Mouse (Mus musculus) right cerebral cortex, postnatal 10 days (tissue): ENCODE measurements around the gene Hsd17b11.
"Not testable (repeated sequence)": the region's sequence is repeated elsewhere in the genome, so short reads cannot be mapped to it uniquely, and the experiment has no call there.

Experiments used
- DNase-seq, 2 experiments: peaks; one replicate each; pipeline ENCODE4 v3.0.0; 2021; ENCODE audit warnings: low spot score in 2 of 2

The Hsd17b11 gene

DNA sequence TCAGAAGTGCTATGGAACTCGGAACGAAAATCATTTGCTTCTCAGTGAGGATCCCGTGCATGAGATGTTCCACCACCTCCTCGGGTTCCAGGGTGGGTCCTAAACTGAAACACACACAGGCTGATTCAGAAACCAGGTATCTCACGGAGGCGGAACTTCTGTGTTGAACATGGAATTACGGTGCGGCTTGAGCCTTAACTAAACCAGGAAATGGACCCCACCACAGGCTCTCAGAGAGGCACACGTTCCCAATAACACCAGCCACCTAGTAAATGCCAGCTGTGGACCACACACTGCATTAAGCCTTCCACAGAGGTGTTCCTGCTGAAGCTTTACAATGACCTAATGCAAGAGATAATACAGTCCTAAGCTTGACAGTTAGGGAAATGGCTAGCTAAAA, 28.9 kb downstream of the Hsd17b11 start:
- no peak for DNase-seq

DNA sequence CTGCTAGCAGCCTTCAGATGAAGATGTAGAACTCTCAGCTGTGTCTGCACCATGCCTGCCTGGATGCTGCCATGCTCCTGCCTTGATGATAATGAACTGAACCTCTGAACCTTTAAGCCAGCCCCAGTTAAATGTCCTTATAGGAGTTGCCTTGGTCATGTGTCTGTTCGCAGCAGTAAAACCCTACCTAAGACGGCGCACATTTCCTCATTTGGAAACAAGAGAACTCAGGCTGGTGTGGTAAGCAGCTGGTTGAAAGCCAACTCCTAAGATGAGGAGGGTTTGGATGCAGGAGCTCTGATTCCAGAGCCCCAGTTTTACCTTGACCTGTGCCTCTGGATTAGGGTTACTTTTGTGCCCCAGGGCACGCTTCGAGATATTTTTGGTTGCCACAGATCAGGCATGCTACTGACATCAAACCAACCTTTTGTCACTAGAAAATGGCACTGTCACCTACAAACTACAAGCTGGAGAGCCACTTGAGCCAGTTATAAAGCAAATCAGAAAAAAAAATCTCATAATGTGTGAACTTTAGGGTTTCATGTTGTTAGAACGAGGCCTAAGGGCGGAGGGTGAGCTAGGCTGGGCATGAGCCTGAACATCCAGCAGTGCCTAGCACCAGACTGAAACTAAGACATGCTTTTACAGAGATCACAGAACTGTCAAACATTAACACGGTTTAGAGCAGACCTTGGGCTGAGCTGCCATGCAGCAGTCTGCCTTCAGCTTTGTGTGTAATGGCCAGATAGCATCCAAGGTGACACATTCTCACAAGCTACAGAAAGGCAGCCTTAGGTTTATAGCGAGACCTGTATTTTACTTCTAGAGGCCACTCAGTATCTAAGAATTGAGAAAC, 40.8 kb downstream of the Hsd17b11 start:
- DNase-seq, result no peak

DNA sequence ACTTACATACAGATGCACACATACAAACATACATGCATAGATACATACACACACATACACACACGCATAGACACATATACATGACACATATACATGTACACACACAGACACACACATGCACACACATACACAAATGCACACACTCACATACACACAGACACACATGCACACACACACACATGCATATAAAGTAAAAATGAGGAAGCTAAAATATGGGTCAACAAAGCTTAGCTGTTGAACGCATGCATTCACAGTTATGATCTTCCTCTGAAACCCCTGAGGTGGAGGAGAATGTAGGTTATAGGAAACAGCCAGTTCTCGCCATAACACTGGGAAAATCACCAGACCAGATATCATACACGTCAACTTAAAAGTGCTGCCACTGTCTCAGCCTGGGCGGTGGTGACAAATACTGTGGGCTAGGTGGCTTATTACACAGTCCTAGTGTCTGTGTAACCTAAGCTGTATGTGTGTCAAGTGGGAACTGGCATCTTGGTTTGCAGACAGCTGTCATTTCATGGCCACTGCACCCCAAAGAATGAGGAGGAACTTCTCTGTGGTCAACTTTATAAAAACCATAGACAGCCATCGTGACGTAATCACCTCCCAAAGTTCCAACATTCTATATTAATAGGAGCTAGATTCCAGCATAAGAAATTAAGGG, 43.7 kb downstream of the Hsd17b11 start:
- no peak for DNase-seq

- DNase-seq, result no peak
Measured at GRCm38 (mm10) chr5:103977297-103977696, 44.4 kb downstream of the Hsd17b11 start, which contains the start of gene Hsd17b13. Hsd17b13 (minus strand) TSS chr5:103977410.

DNA sequence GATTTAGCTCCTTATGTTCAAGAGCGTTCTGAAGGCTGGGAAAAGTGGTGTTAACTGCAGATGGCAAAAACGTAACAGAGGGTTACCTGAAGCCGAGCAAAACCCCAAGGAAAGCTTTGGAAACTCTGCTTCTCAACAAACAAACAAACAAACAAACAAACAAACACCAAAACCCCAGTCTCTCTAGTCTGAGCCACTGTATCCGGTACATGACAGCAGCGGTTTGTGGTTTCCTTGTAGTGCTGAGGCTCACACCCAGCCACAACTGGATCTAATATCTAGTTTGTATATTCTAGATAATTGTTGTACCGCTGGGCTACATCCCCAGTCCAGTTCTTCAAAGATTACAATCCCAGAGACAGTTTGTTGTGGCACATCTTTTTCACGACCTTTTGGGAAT, 46.0 kb downstream of the Hsd17b11 start:
- DNase-seq, result no peak

DNA sequence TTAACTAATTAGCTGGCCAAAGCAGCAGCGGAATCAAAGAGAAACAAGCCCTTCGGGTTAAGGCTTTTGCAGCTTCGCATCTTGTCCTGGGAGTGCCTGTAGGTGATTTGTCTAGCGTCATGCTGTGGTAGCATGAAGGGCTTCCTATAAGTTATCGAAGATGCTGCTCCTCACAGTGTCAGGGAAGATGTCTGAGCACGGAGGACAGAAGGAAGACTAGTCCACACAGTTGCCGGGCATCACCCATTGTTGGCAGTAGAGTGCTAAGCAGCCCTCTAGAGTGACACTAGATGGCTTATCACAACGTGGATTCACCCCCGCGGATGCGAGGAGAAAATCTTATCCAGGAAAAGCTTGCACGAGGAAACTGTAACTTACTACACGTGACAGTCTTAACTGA, 48.9 kb downstream of the Hsd17b11 start:
- DNase-seq, result no peak

DNA sequence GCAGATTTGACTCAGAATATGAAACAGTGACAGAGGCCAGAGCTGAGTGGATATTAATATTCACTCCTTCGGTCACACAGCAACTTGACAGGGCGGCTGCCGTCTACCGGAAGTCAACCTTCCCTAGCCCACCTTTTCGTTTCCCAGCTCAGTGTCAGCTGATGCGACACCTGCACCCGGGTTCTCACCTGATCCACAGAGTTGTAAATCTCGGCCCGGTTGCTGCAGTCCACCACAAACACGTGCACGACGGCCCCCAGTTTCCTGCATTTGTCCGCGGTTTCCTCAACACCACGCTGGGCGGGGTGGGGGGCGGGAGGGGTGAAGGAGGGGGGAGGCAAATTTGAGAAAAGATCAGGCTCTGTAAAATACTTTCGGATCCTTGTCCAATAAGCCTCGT, 49.3 kb downstream of the Hsd17b11 start:
- DNase-seq, result no peak

- no peak for DNase-seq
Measured at GRCm38 (mm10) chr5:103971051-103971450, 50.7 kb downstream of the Hsd17b11 start.

GRCm38 (mm10) chr5:103962935-103963429, 58.7 kb downstream of the Hsd17b11 start:
- no peak for DNase-seq

DNA sequence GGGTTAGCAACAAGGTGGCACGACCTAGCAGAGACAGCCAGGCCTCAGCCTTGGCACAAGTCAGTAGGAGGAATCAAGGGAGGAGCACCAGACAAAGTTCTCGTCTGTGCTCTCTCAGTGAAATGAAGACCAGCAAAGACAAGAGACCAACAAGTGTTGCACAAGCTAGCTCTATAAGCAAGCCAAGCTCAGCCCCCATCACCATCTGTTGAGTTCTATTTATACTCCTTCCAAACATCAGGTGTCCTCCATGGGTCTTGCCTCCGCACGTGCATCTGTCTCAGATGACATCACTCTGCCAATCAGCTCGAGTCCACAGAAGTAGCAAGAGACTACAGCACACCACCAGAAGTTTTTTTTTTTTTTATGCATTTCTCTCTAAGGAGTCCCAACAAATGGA, 67.1 kb downstream of the Hsd17b11 start:
- peak in 1 of 2 experiments; percentile 38 for DNase-seq

DNA sequence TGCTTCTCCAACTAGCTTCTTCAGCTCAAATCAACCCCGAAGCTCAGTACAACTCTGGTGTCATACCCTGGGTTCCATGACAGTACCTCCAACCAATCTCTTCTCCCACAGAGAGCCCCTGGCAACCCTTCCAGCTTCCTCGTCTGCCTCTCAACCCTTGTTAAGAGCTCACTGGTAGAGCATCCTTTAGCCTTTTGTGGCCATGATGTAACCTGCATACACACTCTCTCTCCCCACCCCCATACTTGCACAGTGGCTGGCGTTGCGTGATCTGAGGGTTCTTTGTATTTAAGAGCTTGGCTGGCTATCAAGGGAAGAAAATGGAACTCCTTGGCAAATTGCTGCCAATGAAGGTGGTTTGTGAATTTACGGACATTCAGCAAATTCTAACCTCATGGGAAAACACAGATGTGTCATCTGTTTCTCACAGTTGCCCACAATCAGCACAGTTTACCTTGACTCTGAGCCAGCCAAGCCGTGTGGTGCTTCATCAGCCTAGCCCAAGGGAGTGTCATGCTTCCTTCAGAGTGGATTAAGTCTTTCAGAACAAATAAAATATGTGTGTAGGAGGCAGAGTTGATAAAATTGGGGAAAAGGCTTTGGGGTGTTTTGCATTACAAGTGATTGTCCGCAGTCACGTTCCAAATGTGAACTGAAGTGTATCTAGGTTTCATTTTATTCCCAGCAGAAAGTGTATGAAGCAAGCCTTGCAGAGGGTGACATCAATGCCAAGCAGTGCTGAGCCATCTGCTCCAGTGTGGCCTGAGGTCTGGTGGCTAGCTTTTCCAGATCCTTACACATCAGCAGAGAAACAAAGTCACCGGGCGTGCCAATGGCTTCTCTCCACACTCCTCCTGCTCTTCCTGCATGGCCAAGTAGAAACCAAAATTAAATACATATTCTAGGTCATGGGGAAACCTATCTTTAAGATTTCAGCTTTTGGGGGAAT, 68.3 kb downstream of the Hsd17b11 start:
- DNase-seq, result no peak

- not testable (repeated sequence) for DNase-seq
Measured at GRCm38 (mm10) chr5:103950138-103950537, 71.6 kb downstream of the Hsd17b11 start.

DNA sequence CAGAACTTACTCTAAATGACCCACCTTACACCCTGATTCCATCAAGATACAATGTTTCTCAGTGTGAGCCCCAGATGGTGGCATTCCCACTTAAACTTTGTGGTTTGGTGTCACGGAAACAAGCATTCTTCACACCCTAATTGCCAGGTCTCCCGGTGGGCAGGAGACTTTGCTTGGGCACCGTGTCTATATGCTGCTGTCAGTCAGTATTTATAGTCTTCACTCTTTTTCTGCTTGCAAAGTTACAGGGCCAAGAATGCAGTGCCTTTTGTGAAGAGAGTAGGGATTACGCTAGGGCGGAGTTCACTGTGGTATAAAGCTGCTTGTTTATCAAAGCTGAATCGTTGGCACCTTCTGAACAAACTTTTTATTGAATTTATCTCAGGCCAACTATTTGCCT, 78.5 kb downstream of the Hsd17b11 start:
- DNase-seq, result no peak

GRCm38 (mm10) chr5:103939856-103940255, 81.9 kb downstream of the Hsd17b11 start:
- DNase-seq, result no peak
